Mouse (Mus musculus): ENCODE data around the gene Synj1. TPM values are rescaled to one million over a fixed set of nuclear protein-coding genes. Genes with fewer than 3 reads are reported as not detected.

Synj1 gene
- total RNA-seq, 2 experiments from 2014 or later: 29.0 to 30.8 TPM

GRCm38 (mm10) chr16:90953770-90954169 lies 57.3 kb downstream of the Synj1 start:
- no peak for DNase-seq
- intact Hi-C loops (cut with DNase I): no loop called here

GRCm38 (mm10) chr16:90953147-90953546 lies 58.0 kb downstream of the Synj1 start:
- DNase-seq: no peak
- intact Hi-C loops (cut with DNase I): no loop called here

- intact Hi-C loops (cut with DNase I): no loop called here
- DNase-seq: no peak
Observed at GRCm38 (mm10) chr16:90950354-90950963, 60.6 kb downstream of the Synj1 start.

GRCm38 (mm10) chr16:90946977-90947376 lies 64.1 kb downstream of the Synj1 start:
- intact Hi-C loops (cut with DNase I): no loop called here

GRCm38 (mm10) chr16:90941246-90941645 lies 69.9 kb downstream of the Synj1 start:
- intact Hi-C loops (cut with DNase I): no loop called here
- DNase-seq: no peak

More at GRCm38 (mm10) chr16:90946977-90947376, 64.1 kb downstream of the Synj1 start:
- DNase-seq: no peak

GRCm38 (mm10) chr16:90934687-90935328 lies 76.3 kb downstream of the Synj1 start, which contains the start of gene Cfap298:
Gene Cfap298, minus strand, starts transcription at chr16:90935114.
- peak; percentile 95 for DNase-seq
- intact Hi-C loops (cut with DNase I): loop anchor here (2.0 to 5.0 kb wide), 3 partner anchors 106 to 198 kb away; partner anchors contain the start of genes Mrap and Urb1

- DNase-seq: peak; percentile 73 to 80
- intact Hi-C loops (cut with DNase I): loop anchor here (2.0 to 5.0 kb wide), 3 partner anchors 105 to 197 kb away; partner anchors contain the start of genes Mrap and Urb1
Observed at GRCm38 (mm10) chr16:90934193-90934686, 76.9 kb downstream of the Synj1 start.

- intact Hi-C loops (cut with DNase I): loop anchor here (2.0 to 5.0 kb wide), 3 partner anchors 105 to 196 kb away; partner anchors contain the start of genes Mrap and Urb1
- DNase-seq: no peak
Observed at GRCm38 (mm10) chr16:90933534-90934176, 77.5 kb downstream of the Synj1 start.

GRCm38 (mm10) chr16:90927446-90927845 lies 83.7 kb downstream of the Synj1 start:
- no peak for DNase-seq
- intact Hi-C loops (cut with DNase I): loop anchor here (5.0 kb wide), 1 partner anchor 200 kb away; the partner anchor contains the start of gene Mis18a

GRCm38 (mm10) chr16:90925461-90925860 lies 85.6 kb downstream of the Synj1 start:
- intact Hi-C loops (cut with DNase I): loop anchor here (2.0 to 5.0 kb wide), 2 partner anchors 95 to 198 kb away; partner anchors contain the start of gene Mis18a
- peak; percentile 81 to 85 for DNase-seq

GRCm38 (mm10) chr16:90924606-90925370 lies 86.3 kb downstream of the Synj1 start:
- peak; percentile 40 for DNase-seq
- intact Hi-C loops (cut with DNase I): loop anchor here (2.0 to 5.0 kb wide), 2 partner anchors 94 to 197 kb away; partner anchors contain the start of gene Mis18a

GRCm38 (mm10) chr16:90921471-90922159 lies 89.5 kb downstream of the Synj1 start:
- peak; percentile 76 to 84 for DNase-seq
- intact Hi-C loops (cut with DNase I): no loop called here

GRCm38 (mm10) chr16:90917156-90917555 lies 94.0 kb downstream of the Synj1 start:
- intact Hi-C loops (cut with DNase I): no loop called here
- no peak for DNase-seq

- intact Hi-C loops (cut with DNase I): no loop called here
Observed at GRCm38 (mm10) chr16:90916040-90916481, 95.0 kb downstream of the Synj1 start.

GRCm38 (mm10) chr16:90911766-90912165 lies 99.3 kb downstream of the Synj1 start:
- intact Hi-C loops (cut with DNase I): no loop called here
- peak; percentile 41 to 56 for DNase-seq

More at GRCm38 (mm10) chr16:90916040-90916481, 95.0 kb downstream of the Synj1 start:
- DNase-seq: peak; percentile 59 to 65

- peak in 1 of 2 experiments; percentile 36 for DNase-seq
- intact Hi-C loops (cut with DNase I): no loop called here
Observed at GRCm38 (mm10) chr16:90910855-90911533, 100.1 kb downstream of the Synj1 start.

- no peak for DNase-seq
- intact Hi-C loops (cut with DNase I): no loop called here
Observed at GRCm38 (mm10) chr16:90907250-90907649, 103.9 kb downstream of the Synj1 start.

- intact Hi-C loops (cut with DNase I): no loop called here
- DNase-seq: no peak
Observed at GRCm38 (mm10) chr16:90903300-90903699, 107.8 kb downstream of the Synj1 start.

- intact Hi-C loops (cut with DNase I): no loop called here
- DNase-seq: peak; percentile 28 to 36
Observed at GRCm38 (mm10) chr16:90901364-90901763, 109.7 kb downstream of the Synj1 start.
